ENCODE assay signal across 8 mouse cellular contexts in the genomic region with DNA sequence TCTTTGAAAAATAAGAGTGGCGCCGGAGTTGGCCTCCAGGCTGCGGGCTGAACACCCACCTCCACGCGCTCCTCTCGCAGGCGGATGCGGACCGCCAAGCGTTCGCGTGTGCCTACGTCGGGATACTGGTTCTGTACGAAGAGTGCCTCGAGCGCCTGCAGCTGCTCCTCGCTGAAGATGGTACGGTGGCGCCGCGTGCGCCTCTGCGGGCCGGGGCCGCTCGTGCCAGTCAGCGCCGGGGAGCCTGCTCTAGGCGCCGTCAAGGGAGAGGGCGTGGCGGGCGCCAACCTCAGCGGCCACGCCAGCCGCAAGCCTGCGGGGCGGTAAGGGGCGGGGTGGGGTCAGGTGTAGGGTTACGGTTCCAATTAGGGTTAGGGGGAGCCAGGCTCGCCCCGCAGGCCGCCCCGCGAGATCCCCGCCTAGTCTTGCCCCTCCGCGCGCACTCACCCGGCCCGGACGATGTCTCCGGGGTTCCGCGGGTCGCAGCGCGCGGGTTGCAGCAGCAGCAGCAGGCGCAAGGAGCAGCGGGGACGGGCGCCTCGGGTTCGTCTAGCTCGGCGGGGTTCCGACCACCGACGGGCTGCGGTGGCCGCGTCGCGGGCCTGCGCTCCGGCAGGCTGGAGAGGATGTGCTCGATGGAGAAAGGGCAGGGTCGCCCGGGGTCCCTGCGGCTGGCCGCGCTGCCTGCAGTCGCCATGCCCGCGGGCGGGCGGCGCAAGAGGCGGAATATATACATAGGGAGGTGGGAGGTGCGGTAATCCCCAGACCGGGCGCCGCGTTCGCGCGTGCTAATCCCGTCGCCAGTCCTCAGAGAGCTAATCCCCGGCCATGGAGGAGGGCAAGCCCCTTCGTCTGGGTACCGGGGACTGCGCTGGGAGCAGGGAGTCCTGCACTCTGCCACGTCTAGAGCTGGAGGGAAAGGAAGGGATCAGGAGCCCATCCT. TPM values are rescaled to one million over a fixed set of nuclear protein-coding genes. Genes with fewer than 3 reads are reported as not detected.
DNase-seq lines count a peak whose midpoint lies in the region; ATAC-seq and TF ChIP-seq lines count a peak whose summit lies in the region.

A gene (minus strand): TSS at position 753 of the 943 bp plus-strand sequence.

- no peaks in the 10 kb centered on the region for H3K36me3 ChIP-seq in lung, embryonic 14.5 days (ENCODE audit: insufficient read depth)
- H3K36me3 ChIP-seq in hindbrain, embryonic 13.5 days: no peaks in the 10 kb centered on the region

- H3K4me2 ChIP-seq in lung, embryonic 14.5 days: peak within 1 kb of the TSS; percentile 72
- peak within 1 kb of the TSS; percentile 54 for H3K4me2 ChIP-seq in hindbrain, embryonic 13.5 days

- WGBS in lung, embryonic 14.5 days: under 1% methylated on average over 104 of the region's 106 CpGs
- WGBS in hindbrain, embryonic 13.5 days: under 1% methylated on average over 97 of the region's 106 CpGs

- peak within 1 kb of the TSS; percentile 18; the same call in 1 of the 2 replicates for H3K9ac ChIP-seq in lung, embryonic 14.5 days
- peak within 1 kb of the TSS; percentile 60 for H3K9ac ChIP-seq in hindbrain, embryonic 13.5 days

- H3K9me3 ChIP-seq in lung, embryonic 14.5 days (ENCODE audit: low read depth, low read length): no peaks in the 10 kb centered on the region
- H3K9me3 ChIP-seq in hindbrain, embryonic 13.5 days: peaks cover 3% of the 10 kb centered on the region; the same call in 1 of the 2 replicates

- H3K4me3 ChIP-seq in lung, embryonic 14.5 days (ENCODE audit: low read depth, low read length): peak within 1 kb of the TSS; percentile 37
- peak within 1 kb of the TSS; percentile 36 for H3K4me3 ChIP-seq in hindbrain, embryonic 13.5 days

- peaks cover 63% of the 10 kb centered on the region for H3K27me3 ChIP-seq in lung, embryonic 14.5 days (ENCODE audit: insufficient read depth, low read length)
- H3K27me3 ChIP-seq in hindbrain, embryonic 13.5 days: peaks cover 76% of the 10 kb centered on the region

- 0 out of 2 replicates have a peak, but pooled peaks cover 5% of the 10 kb centered on the region for H3K4me1 ChIP-seq in lung, embryonic 14.5 days (ENCODE audit: insufficient read depth)
- H3K4me1 ChIP-seq in hindbrain, embryonic 13.5 days (replicated peaks): peaks cover 25% of the 10 kb centered on the region

- DNase-seq in lung, embryonic 14.5 days: peak; percentile 48
- no peak for DNase-seq in lung, adult 18-20 months
- peak; percentile 49 for DNase-seq in embryo, embryonic 11 days
- peak; percentile 53 for DNase-seq in mesoderm, embryonic 11.5 days (ENCODE audit: low read depth, low spot score)
- DNase-seq in thymus, postnatal 14 days: peak; percentile 41
- DNase-seq in gastrocnemius, postnatal 10 days: no peak
- DNase-seq in urinary bladder, postnatal 36 days (ENCODE audit: low spot score in 2 of 2): no peak

- TF ChIP-seq CTCF in lung, embryonic 14.5 days (IDR thresholded peaks at IDR 0.05; ENCODE audit: low read depth): no peak

- no peak for ATAC-seq in lung, embryonic 14.5 days (ENCODE audit: insufficient read depth)
- ATAC-seq in hindbrain, embryonic 13.5 days (ENCODE audit: low FRiP score): no peak

- H3K27ac ChIP-seq in lung, embryonic 14.5 days (ENCODE audit: low read depth): no peak within 1 kb of the TSS
- no peak within 1 kb of the TSS for H3K27ac ChIP-seq in hindbrain, embryonic 13.5 days

RNA-seq across cellular contexts. Expression of the gene that starts here (rescaled TPM):
- 0.21 TPM in 1 of 2 replicates, not detected in the other for polyA plus RNA-seq in lung, embryonic 14.5 days (2014; fragmentation: Nextera tagmentation; extraction: Ambion mirVana)
- 0.94 and 1.1 TPM in 2 replicates for polyA plus RNA-seq in hindbrain, embryonic 13.5 days (2015; fragmentation: Nextera tagmentation; extraction: Ambion mirVana)
- total RNA-seq in gastrocnemius, postnatal 10 days (2021): not detected

Comparison
In these comparisons a context has a peak if more than half of its experiments do, and no peak if none do; other contexts are left out.
1. Peak in DNase-seq, H3K4me3 ChIP-seq, H3K9ac ChIP-seq and H3K4me2 ChIP-seq in lung, embryonic 14.5 days; RNA of the gene not detected or under 1 TPM.
2. DNase-seq: peak in embryo, embryonic 11 days (single experiment), mesoderm, embryonic 11.5 days (single experiment) and thymus, postnatal 14 days (single experiment); none in lung, adult 18-20 months (0 of 2), gastrocnemius, postnatal 10 days (single experiment) and urinary bladder, postnatal 36 days (0 of 2).